Mouse (Mus musculus) kidney, postnatal 14 days (tissue): ENCODE measurements around the gene Kmo.
A peak's percentile ranks its signal among the peaks of the same experiment; 100 is the strongest.

ENCODE experiments used
- DNase-seq: peaks from one replicate; pipeline ENCODE4 v3.0.0; 2022; ENCODE audit warnings: mixed read lengths

Gene Kmo

GRCm38 (mm10) chr1:175632470-175632869, 12.3 kb downstream of the Kmo start:
- DNase-seq = no peak

GRCm38 (mm10) chr1:175637677-175638076, 17.5 kb downstream of the Kmo start:
- DNase-seq = no peak

DNA sequence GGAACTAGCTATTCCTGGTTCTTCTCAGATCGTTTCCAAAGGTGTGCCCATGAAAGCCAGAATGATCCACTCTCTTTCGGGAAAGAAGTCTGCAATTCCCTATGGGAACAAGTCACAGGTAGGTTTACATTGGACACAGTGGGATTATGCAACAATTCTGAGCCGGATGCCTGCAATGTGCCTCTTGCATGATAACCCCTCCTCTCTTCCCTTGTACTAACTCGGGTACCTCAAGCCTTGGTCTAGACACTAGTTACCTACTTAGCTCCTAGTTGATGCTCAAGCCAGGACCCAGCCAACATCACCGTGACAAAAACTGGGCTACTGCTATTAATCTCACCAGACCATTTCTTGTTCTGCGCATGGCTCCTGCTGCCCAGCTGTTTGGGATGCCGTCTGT, 18.9 kb downstream of the Kmo start:
- DNase-seq = no peak

DNA sequence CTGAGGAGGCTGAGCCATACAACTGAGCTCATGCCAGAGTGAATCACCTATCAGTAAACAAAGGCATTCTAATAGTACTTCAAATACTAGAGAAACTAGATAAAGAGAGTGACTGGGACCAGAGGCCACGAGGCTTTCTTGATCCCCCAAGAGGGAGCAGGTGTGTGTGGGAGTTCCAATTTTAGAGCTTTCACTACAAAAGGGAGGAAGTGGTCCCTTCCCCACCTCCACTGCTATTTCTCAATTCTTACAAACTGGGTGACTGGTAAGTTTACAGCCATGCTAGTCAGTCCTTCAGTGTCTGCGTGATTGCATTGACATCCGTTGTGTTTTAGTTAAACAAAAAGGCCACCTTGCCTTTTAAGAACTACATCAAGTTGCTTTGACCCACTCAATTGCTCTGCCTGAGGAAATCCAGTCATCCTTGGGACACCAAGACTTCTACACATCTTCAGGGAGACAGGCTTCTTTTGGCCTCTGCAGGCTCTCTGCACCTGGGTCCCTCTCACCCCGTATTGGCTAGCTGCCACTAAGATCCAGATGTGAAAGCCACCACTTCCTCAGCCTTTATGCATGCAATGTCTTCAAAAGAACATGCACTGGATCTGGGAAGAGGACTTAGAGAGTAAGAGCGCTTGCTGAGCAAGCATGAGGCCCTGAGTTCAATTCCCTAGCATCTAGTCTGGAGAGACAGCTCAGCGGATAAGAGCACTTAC, 20.4 kb downstream of the Kmo start:
- DNase-seq = no peak

GRCm38 (mm10) chr1:175643496-175644265, 23.5 kb downstream of the Kmo start:
- no peak for DNase-seq

DNA sequence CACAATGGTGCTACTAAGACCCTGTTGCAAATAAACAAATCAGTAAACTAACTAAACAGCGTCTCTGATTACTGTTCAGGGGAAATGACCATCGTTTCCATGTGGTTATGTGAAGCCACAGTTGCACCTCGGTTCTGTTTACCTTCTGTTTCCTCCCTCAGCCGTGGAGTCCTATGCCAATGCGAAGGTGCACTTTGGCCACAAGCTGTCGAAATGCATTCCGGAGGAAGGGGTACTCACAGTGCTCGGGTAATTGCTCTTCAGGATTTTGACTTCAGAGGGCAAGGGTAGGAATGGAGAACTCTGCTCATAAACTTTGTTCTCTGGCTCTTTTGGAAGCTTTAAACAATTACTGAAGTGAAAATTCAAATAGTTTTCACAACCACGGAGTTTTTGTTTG, 26.8 kb downstream of the Kmo start:
- peak; percentile 74 for DNase-seq

DNA sequence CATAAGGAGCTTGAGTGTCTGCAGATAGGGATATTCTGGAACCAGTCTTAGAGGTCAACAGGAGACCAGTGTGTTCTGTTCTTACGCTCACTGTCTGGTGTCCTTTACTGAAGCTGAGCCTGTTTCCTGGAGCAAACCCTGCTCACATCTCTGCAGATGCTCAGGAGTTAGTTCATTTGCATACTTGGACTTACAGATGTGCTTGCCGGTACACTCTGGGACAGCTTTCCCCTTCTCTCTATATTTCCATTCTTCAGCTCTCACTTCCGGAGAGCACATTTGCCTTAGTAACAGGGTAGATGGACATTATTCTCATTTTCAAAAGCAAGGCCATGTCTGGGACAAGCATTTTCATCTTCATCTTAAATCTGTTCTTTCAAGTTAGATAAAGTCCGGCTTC, 28.4 kb downstream of the Kmo start:
- DNase-seq = no peak

GRCm38 (mm10) chr1:175659900-175660299, 39.7 kb downstream of the Kmo start:
- no peak for DNase-seq

DNA sequence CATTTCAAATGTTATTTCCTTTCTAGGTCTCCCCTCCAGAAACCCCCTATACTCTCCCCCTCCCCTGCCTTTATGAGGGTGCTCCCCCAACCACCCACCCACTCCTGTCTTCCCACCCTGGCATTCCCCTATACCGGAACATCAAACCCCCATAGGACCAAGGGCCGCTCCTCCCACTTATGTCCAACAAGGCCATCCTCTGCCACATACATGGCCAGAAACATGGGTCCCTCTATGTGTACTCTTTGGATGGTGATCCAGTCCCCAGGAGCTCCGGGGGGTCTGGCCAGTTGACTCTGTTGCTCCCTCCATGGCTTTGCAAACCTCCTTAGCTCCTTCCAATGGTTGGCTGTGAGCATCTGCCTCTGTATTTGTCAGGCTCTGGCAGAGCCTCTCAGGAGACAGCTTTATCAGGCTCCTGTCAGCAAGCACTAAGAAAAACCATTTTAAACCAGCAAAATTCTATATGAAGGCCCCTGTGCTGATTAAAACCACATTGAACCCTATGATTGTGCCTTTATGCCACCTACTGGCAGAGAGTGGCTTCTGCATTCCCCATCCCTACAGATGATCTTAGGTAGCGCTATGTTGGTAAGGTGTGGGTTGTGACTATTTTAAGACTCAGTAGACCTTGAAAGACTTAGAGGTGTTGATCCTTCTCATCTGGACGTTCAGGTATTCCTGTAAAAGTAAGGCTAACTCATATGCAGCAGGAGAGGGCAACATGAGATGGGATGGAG, 48.7 kb downstream of the Kmo start:
- peak; percentile 31 for DNase-seq

- DNase-seq = no peak
These were observed 49.3 kb downstream of the Kmo start for GRCm38 (mm10) chr1:175669456-175669855.

- DNase-seq = no peak
These were observed 49.9 kb downstream of the Kmo start for GRCm38 (mm10) chr1:175670042-175670441.

- no peak for DNase-seq
These were observed 51.4 kb downstream of the Kmo start for GRCm38 (mm10) chr1:175671626-175672025.

DNA sequence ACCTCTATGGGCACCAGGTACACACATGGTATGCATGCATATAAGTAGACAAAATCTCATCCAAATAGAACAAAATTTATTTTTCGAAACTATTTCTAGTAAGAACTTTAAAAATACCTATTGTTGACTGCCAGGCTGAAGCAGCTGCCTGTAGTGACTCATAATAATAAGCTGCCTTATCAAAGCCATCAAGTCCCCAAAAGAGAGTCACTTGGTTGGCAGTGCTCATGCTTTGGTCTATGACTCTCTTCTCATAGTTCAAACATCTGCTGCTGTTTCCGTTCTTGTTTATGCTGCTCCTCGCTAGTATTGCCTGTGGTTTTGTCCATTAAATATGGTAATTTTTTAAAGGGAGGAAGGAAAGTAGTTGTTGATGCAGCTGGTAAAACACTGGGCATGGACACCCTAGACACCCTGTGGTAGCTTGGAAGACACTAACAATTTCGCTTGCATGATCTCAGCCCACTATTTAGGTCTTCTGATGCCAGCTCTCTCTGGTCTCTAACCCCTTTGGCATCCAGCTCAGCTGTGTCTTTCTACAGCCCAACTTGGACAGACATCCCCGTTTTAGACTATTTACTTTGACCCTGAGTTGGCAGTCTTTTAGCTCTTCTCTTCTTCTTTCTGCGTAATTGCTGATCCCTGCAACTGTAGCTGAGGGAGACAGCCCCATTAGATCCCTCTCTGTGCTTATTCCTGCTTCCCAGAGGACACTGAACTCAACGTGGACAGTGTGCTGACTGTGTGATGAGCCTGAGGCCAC, 53.6 kb downstream of the Kmo start:
- no peak for DNase-seq

DNA sequence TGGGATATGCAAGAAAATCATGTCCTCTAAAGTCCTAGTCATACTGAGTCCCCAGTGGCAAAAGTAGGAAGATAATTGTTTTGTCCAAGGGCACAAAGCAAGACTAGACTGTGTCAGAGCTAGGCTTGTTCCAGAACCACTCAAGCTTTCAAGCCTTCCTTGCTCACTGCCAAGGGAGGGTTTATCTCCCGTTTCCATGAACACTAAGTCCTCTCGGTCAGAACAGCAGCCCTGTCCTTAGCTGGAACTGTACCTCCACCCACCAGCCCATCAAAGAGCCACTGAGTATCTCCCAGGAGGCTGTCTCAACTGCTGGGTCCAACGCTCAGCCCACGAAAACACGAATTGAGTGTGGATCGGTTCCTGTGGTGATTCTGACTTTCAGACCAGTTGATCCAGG, 54.9 kb downstream of the Kmo start:
- no peak for DNase-seq

GRCm38 (mm10) chr1:175677459-175677858, 57.3 kb downstream of the Kmo start:
- no peak for DNase-seq

GRCm38 (mm10) chr1:175680995-175681394, 60.8 kb downstream of the Kmo start:
- no peak for DNase-seq

- DNase-seq = peak; percentile 9
These were observed 71.6 kb downstream of the Kmo start for GRCm38 (mm10) chr1:175691686-175692245.

GRCm38 (mm10) chr1:175692246-175692996, 72.2 kb downstream of the Kmo start, which contains the start of the genes Opn3 and Chml:
Gene Opn3, minus strand, starts transcription at chr1:175692776.
Gene Chml, minus strand, starts transcription at chr1:175692901.
- peak; percentile 100 for DNase-seq

- no peak for DNase-seq
These were observed 72.8 kb downstream of the Kmo start for GRCm38 (mm10) chr1:175692997-175693361.

DNA sequence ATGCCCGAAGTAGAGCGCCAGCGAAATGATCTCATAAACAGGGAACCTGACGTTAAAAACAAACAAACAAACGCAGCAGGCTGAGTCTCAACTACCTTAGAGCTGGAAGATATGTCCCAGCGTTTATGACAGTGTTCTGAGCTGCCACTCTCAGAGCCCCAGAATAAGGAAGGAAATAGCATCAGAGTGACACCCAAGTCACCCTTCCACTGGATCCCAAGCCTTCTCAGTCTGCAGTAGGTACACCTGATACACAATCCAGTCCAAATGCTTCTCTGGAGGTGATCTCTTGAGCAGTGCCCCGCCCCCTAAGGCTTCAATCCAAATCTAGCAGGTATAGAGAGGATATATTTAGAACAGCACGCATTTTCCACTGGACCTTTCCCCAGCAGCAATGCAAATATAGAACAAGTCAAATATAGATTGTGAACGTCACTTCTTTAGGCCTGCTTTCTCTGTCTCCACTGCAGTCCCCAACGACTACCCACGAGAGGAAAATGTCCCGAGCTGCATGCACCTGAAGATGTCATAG, 73.3 kb downstream of the Kmo start:
- peak; percentile 10 for DNase-seq

DNA sequence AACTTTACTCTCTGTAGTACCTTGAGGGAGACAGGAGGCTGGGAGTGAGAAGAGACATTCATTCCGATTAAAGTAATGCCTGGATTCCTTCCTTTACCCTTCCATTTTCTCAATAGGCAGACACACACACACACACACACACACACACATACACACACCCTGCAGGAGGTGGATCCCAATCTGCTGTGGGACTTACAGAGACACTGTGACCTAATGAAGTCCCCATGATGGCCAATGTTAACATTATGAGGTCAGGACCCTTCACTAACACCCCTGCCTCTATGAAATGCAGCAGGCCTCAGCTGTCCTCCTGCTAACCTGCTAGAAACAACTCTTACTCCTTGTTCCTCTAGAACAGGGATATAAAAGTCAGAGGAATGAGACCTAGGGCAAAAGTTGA, 78.1 kb downstream of the Kmo start, which contains the start of gene Wdr64:
Wdr64 (plus strand) TSS at position 301 of the 400 bp plus-strand sequence.
- DNase-seq = no peak
